Mouse (Mus musculus) stomach, embryonic 16.5 days (tissue): ENCODE measurements around the gene Gm5431. TPM values are rescaled to one million over a fixed set of nuclear protein-coding genes. Genes with fewer than 3 reads are reported as not detected.
"Not testable (repeated sequence)": the region's sequence is repeated elsewhere in the genome, so short reads cannot be mapped to it uniquely, and the experiment has no call there.

Source experiments
- ATAC-seq: fragments of 200-750 bp; cut with Nextera tagmentation; 2 replicates; pipeline ENCODE4 v1.8.0; 2017; ENCODE audit warnings: moderate number of reproducible peaks, moderate TSS enrichment; ENCODE audit not compliant: insufficient read depth, low FRiP score
- H3K27ac ChIP-seq: fragments of 300-500 bp; sonication (generic); 2 replicates; pipeline ENCODE4 v1.5.1; 2014; ENCODE audit warnings: low read length
- H3K27me3 ChIP-seq: fragments of 300-500 bp; sonication (generic); 2 replicates; pipeline ENCODE4 v1.6.1; 2014; ENCODE audit warnings: low read length, control low read depth, mixed read lengths; ENCODE audit not compliant: control insufficient read depth, insufficient read depth
- H3K36me3 ChIP-seq: fragments of 300-500 bp; sonication (generic); 2 replicates; pipeline ENCODE4 v1.6.1; 2014; ENCODE audit warnings: low read length; ENCODE audit not compliant: control insufficient read depth, insufficient read depth
- H3K4me1 ChIP-seq: fragments of 300-500 bp; sonication (generic); 2 replicates; pipeline ENCODE4 v1.6.1; 2014; ENCODE audit warnings: low read length, control low read depth, mixed read lengths; ENCODE audit not compliant: control insufficient read depth, insufficient read depth
- H3K4me2 ChIP-seq: fragments of 300-500 bp; sonication (generic); 2 replicates; pipeline ENCODE4 v1.6.1; 2014; ENCODE audit warnings: low read depth, low read length, mixed read lengths
- H3K4me3 ChIP-seq: fragments of 300-500 bp; sonication (generic); replicated peaks from 2 replicates; pipeline ENCODE4 v1.5.1; 2014; ENCODE audit warnings: mild to moderate bottlenecking, low read length
- H3K9ac ChIP-seq: fragments of 300-500 bp; sonication (generic); 2 replicates; pipeline ENCODE4 v1.6.1; 2014; ENCODE audit warnings: low read length
- H3K9me3 ChIP-seq: fragments of 300-500 bp; sonication (generic); replicated peaks from 2 replicates; pipeline ENCODE4 v1.6.1; 2016; ENCODE audit warnings: low read length, control low read depth; ENCODE audit not compliant: control insufficient read depth
- whole genome bisulfite sequencing: fragments of 180-500 bp; shearing (Covaris S2); extraction: QIAGEN DNeasy Blood & Tissue Kit; methylation state at CpG from one replicate; pipeline ENCODE4 v1.1.7; 2014; 5-methylcytosine and 5-hydroxymethylcytosine counted together
- polyA plus RNA-seq: library from polyadenylated mRNA; unstranded; fragments of >200 nt; fragmentation: Nextera tagmentation; extraction: Ambion mirVana; gene quantifications from 2 replicates; pipeline ENCODE4 v1.2.1, GENCODE M21; 2015

The Gm5431 gene
- 0.32 and 0.36 TPM in 2 replicates for polyA plus RNA-seq

DNA sequence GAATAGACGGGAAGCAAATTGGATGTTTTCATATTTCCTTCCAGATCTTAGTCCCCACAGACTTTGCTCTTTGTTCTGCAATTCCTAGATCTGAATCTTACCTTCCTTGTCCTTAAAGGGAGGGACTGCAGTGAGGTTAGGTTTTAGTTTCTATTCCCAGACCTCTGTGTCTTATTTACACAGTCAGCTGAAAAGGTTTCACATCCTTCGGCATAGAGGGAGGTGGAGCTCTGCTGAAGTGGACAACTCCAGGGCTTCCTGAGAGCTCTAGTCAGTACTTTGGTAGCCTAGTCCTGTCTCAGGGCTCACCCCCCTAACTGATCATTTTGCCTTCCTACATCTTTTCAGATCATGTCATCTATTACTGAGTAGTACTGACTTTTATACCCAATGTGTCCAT lies at the start of gene Gm5431:
Gene Gm5431, minus strand, starts transcription at position 194 of the 400 bp plus-strand sequence.
- no peaks in the 10 kb centered on the region for H3K4me1 ChIP-seq
- no peak for ATAC-seq
- 39% methylated on average over 2 of the region's 2 CpGs for WGBS
- no peaks in the 10 kb centered on the region for H3K36me3 ChIP-seq
- no peak within 1 kb of the TSS for H3K4me2 ChIP-seq
- no peak within 1 kb of the TSS for H3K9ac ChIP-seq
- H3K27me3 ChIP-seq: no peaks in the 10 kb centered on the region
- no peak within 1 kb of the TSS for H3K27ac ChIP-seq
- no peak within 1 kb of the TSS for H3K4me3 ChIP-seq
- no peaks in the 10 kb centered on the region for H3K9me3 ChIP-seq

DNA sequence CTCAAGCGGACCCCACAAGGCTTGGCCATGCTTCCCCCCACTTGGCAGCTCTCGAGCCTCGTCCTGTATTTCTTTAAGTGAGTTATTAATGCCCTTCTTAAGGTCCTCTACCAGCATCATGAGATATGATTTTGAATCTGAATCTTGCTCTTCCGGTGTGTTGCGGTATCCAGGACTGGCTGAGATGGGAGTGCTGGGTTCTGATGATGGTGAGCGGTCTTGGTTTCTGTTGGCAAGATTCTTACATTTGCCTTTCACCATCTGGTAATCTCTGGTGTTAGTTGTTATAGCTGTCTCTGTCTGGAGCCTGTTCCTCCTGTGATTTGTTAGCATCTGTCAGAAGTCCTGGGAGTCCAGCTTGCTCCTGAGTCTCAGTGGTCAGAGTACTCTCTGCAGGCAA lies 44.1 kb upstream of the Gm5431 start, which contains the start of gene Psme2b:
Gene Psme2b, minus strand, starts transcription at position 101 of the 400 bp plus-strand sequence.
- not testable (repeated sequence) for H3K4me2 ChIP-seq, H3K9ac ChIP-seq, H3K36me3 ChIP-seq, H3K27ac ChIP-seq, H3K4me3 ChIP-seq, H3K27me3 ChIP-seq, ATAC-seq, H3K4me1 ChIP-seq, H3K9me3 ChIP-seq
- WGBS: 86% methylated on average over 6 of the region's 6 CpGs

DNA sequence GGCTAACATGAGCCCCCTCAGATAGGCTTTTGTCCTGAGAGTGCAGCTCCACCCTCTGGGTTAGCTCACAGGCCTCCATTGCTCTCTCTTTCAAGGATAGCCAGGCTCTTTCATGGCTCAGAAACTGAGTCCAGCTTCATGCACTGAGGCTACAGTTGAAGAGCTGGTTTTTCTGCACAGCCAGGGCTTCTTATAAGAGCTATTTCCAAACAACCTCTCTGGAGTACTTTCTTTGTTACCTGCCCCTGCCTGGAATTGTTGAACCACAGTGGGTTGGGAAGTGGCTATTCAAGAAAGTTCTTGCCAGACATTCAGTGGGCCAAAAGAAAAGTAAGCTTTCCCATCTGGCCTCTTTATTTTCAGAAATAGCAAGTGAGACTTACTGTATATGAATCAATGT lies 37.3 kb upstream of the Gm5431 start:
- not testable (repeated sequence) for H3K27me3 ChIP-seq, H3K4me3 ChIP-seq, H3K4me2 ChIP-seq, H3K9ac ChIP-seq, H3K27ac ChIP-seq, H3K36me3 ChIP-seq, H3K9me3 ChIP-seq, H3K4me1 ChIP-seq, ATAC-seq

DNA sequence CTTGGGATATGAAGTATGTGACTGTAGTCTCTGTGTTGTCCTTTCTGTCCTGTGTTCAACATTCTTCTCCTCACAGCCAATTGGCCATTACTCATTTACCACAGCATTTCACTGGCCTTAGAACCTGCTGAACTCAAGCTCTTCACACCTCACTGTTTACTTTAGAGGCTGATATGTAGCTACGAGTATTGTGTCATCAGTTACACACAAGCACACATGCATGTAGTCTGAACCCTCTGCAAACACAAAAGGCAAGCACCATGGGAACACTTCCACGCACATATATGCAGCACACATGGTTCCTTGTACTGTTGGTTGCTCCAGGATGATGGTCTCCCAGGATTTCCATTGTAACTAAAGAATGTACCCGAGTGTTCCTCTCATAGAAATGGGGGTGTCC lies 33.3 kb upstream of the Gm5431 start:
- H3K27ac ChIP-seq, ATAC-seq, H3K4me1 ChIP-seq, H3K36me3 ChIP-seq, H3K9me3 ChIP-seq, H3K4me2 ChIP-seq, H3K4me3 ChIP-seq, H3K9ac ChIP-seq, H3K27me3 ChIP-seq: not testable (repeated sequence)
- WGBS: no CpG with 5 or more reads among the region's 3 CpGs

DNA sequence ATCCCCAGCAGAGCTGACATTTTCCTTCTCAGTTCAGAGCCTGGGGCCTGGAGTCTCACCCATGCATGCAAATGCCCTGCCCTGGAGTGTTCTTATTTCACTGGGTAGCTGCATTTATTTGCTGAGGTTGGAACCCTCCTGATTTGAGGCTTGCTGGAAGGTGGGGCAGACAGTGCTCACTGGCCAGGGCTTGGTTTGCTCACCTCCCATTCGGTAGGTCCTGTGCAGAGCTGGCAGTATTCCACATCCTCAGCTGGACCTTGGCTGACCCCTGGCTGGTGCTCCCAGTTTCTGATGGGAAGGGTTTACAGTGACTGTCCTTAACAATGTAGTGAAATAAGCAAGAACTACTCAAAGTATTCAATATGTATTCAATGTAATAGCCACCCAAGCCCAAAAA lies 31.9 kb upstream of the Gm5431 start:
- WGBS: 45% methylated on average over 1 of the region's 1 CpGs
- not testable (repeated sequence) for H3K4me3 ChIP-seq, H3K4me1 ChIP-seq, H3K4me2 ChIP-seq, H3K36me3 ChIP-seq, H3K9ac ChIP-seq, H3K27me3 ChIP-seq, H3K27ac ChIP-seq, ATAC-seq, H3K9me3 ChIP-seq

DNA sequence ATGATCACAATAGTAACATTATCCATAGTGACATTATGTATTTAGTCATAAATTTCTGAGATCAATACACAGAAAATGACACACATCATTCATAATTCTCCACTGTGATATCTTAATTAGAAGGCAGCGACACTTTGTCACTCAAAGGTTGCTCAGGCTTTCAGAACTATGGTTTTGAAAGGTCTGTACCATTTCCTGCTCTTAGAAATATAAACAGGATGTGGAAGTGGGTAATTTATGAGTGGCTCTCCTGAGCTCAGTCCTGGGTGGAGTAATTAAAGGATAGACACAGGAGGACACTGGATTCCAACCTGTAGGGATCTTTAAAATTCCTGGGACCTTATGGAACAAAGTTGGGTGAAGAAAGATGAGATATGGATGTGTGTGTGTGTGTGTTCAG lies 31.4 kb upstream of the Gm5431 start:
- WGBS: 54% methylated on average over 1 of the region's 1 CpGs
- H3K9ac ChIP-seq, H3K36me3 ChIP-seq, H3K4me2 ChIP-seq, H3K27me3 ChIP-seq, H3K4me1 ChIP-seq, H3K27ac ChIP-seq, ATAC-seq, H3K9me3 ChIP-seq, H3K4me3 ChIP-seq: not testable (repeated sequence)

DNA sequence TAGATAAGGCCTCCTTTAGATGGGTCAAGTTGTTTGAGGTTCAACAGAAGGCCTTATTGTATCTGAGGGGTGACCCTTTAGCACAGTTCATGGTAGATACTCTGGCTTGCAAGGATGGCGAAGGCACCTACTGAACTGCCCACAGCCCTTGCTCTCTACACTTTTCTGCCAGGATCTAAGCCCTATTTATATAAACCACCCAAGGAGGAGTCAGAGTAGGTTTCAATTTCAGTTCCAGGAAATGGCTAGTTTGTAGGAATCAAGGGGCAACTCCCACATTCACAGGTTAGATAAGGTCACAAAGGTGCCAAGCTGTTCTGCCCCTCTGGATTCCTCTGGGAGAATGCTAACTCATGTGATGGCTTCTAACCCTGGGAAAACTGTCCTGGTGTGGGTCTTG lies 26.1 kb upstream of the Gm5431 start:
- H3K4me3 ChIP-seq, H3K9me3 ChIP-seq, H3K4me2 ChIP-seq, H3K27me3 ChIP-seq, H3K36me3 ChIP-seq, H3K4me1 ChIP-seq, H3K27ac ChIP-seq, H3K9ac ChIP-seq, ATAC-seq: not testable (repeated sequence)
- WGBS: 71% methylated on average over 1 of the region's 1 CpGs

DNA sequence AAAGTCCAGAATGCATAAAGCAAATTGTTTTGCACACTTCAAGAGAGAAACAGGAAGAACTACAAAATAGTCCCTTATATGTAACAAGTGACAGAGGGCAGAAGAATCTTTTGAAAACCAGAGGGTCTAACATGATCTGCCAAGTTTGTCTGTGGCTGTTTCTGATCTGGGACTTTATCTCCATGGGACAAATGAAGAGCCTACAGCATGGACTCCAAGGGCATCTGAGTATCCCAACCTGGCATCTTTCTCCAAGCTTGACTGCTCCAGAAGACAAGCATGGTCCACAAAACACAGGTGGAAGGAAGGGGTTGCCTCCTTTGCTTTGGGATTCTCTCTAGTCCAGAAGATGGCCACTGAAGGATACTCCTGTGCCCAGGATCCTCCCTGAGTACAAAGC lies 24.4 kb upstream of the Gm5431 start:
- not testable (repeated sequence) for H3K9me3 ChIP-seq, ATAC-seq, H3K4me2 ChIP-seq, H3K4me3 ChIP-seq, H3K36me3 ChIP-seq, H3K27me3 ChIP-seq, H3K4me1 ChIP-seq, H3K9ac ChIP-seq, H3K27ac ChIP-seq

DNA sequence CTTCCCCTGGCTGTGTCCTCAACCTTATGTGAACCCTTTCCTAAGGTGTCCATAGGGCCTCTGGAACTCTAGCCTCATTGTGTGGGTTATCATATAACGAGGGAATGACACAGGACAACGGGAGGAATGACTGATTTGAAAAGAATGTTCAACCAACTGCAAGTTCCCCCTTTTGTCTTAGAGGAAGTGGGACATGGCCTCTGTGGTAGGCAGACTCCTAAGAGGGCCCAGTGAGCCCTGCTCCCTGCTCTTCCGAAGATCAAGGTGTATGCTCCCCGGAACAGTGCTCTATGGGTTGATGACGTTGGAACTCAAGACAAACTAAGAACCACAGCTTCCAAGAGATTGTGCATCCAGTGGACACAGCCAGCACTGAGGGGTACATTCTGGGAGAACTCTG lies 21.8 kb upstream of the Gm5431 start:
- H3K27me3 ChIP-seq, H3K4me2 ChIP-seq, H3K4me1 ChIP-seq, H3K4me3 ChIP-seq, ATAC-seq, H3K9me3 ChIP-seq, H3K36me3 ChIP-seq, H3K27ac ChIP-seq, H3K9ac ChIP-seq: not testable (repeated sequence)
- 74% methylated on average over 5 of the region's 5 CpGs for WGBS

DNA sequence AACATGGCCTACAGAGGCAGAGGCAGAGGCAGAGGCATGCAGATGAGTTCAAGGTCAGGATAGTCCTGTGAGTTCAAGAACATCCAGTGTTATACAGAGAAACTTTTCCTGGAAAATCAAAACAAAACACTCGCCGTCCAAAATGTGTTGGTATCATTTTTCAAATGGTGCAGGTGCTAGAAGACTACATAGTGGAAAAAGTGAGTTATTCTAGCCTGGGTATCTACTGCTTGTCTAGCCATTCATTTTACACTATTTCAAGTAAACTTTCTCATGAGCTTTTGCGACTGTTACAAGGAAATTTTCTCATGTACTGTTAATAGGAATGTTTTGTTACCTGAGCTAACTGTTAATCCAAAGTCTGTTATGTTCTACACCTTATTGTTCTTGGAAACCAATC lies 16.4 kb upstream of the Gm5431 start:
- H3K9me3 ChIP-seq: no peaks in the 10 kb centered on the region
- ATAC-seq: no peak
- no peak overlapping the region for H3K4me2 ChIP-seq
- H3K4me1 ChIP-seq: no peaks in the 10 kb centered on the region
- no peaks in the 10 kb centered on the region for H3K27me3 ChIP-seq
- no peak overlapping the region for H3K4me3 ChIP-seq
- H3K36me3 ChIP-seq: no peaks in the 10 kb centered on the region
- WGBS: 66% methylated on average over 3 of the region's 3 CpGs
- H3K9ac ChIP-seq: no peak overlapping the region
- H3K27ac ChIP-seq: no peak overlapping the region
